Mouse (Mus musculus) C2C12 (cell line): ENCODE results near the gene Arap1.

Source experiments
- CTCF ChIP-seq: IDR thresholded peaks from one replicate; pipeline ENCODE4 v1.5.1; 2011; ENCODE audit not compliant: control insufficient read depth, insufficient read depth, insufficient read length
- FOSL1 ChIP-seq: IDR thresholded peaks from one replicate; pipeline ENCODE4 v1.8.0; 2011; ENCODE audit warnings: mild to moderate bottlenecking, low read length; ENCODE audit not compliant: poor library complexity, insufficient read depth, severe bottlenecking

DNA sequence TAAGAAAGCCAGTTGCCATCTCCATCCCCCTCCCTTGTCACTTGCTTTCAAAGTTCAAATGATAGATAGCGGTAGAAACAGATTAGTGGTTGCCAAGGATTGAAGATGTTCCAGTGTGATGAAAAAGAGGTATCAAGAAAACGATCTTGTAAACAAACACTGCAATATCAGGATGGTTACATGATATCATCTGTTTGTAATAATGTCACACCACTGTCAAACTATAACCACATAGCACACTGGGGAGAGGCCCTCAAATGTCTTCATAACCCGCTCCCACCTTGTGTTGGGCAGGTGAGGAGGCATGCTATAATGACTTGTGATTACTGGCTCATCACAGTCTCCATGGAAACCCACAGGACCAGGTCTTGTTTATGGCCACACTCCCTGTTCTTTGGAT, 49.5 kb upstream of the Arap1 start:
- no peak for TF ChIP-seq CTCF
- no peak for TF ChIP-seq FOSL1
